Mouse (Mus musculus) erythroid progenitor cell, adult 5-6 weeks (primary cell): ENCODE measurements around the gene Rcn3. TPM values are rescaled to one million over a fixed set of nuclear protein-coding genes. Genes with fewer than 3 reads are reported as not detected.

ENCODE experiments used
- total RNA-seq, 2 experiments: library from RNA; stranded (forward) in 1 of 2; stranded (reverse) in 1 of 2; fragments of 150-400 nt in 1 of 2; fragments of 186-747, 209-891 nt in 1 of 2; gene quantifications; 2 replicates each; pipeline versions ENCODE4 v1.2.3 to v1.2.4; 2015 to 2017; ENCODE audit warnings: low replicate concordance in 2 of 2

Gene Rcn3
- total RNA-seq, 2 experiments from 2014 or later, result 1.9 to 8.8 TPM

Other genes starting within 250 kb of the Rcn3 start
Only the 30 nearest of the 35 such genes appear.
- 16.9 and 18.4 TPM in 2 replicates for gene Ptov1, start 222.4 kb downstream of the Rcn3 start, total RNA-seq (2015; ENCODE audit: low replicate concordance)
- gene Ptov1, start 222.4 kb downstream of the Rcn3 start, total RNA-seq (2017; ENCODE audit: low replicate concordance), result 1.8 and 4.8 TPM in 2 replicates
- gene Med25, start 199.5 kb downstream of the Rcn3 start, total RNA-seq (2015; ENCODE audit: low replicate concordance), result 10.1 and 18.0 TPM in 2 replicates
- gene Med25, start 199.5 kb downstream of the Rcn3 start, total RNA-seq (2017; ENCODE audit: low replicate concordance), result 8.0 and 11.3 TPM in 2 replicates
- 2.5 and 6.5 TPM in 2 replicates for gene Fuz, start 196.1 kb downstream of the Rcn3 start, total RNA-seq (2015; ENCODE audit: low replicate concordance)
- 4.5 and 6.7 TPM in 2 replicates for gene Fuz, start 196.1 kb downstream of the Rcn3 start, total RNA-seq (2017; ENCODE audit: low replicate concordance)
- 93.0 and 93.9 TPM in 2 replicates for gene Ap2a1, start 162.7 kb downstream of the Rcn3 start, total RNA-seq (2015; ENCODE audit: low replicate concordance)
- gene Ap2a1, start 162.7 kb downstream of the Rcn3 start, total RNA-seq (2017; ENCODE audit: low replicate concordance), result 46.2 and 74.2 TPM in 2 replicates
- not detected in 2 replicates for gene Tsks, start 149.0 kb downstream of the Rcn3 start, total RNA-seq (2015; ENCODE audit: low replicate concordance)
- gene Tsks, start 149.0 kb downstream of the Rcn3 start, total RNA-seq (2017; ENCODE audit: low replicate concordance), result not detected in 2 replicates
- 1.1 TPM in 1 of 2 replicates, not detected in the other for gene Cpt1c, start 117.4 kb downstream of the Rcn3 start, total RNA-seq (2015; ENCODE audit: low replicate concordance)
- 1.7 TPM in 1 of 2 replicates, not detected in the other for gene Cpt1c, start 117.4 kb downstream of the Rcn3 start, total RNA-seq (2017; ENCODE audit: low replicate concordance)
- 17.3 and 28.9 TPM in 2 replicates for gene Prmt1, start 105.7 kb downstream of the Rcn3 start, total RNA-seq (2015; ENCODE audit: low replicate concordance)
- 2.3 and 25.4 TPM in 2 replicates for gene Prmt1, start 105.7 kb downstream of the Rcn3 start, total RNA-seq (2017; ENCODE audit: low replicate concordance)
- 50.7 and 80.7 TPM in 2 replicates for gene Irf3, start 94.6 kb downstream of the Rcn3 start, total RNA-seq (2015; ENCODE audit: low replicate concordance)
- 44.2 and 62.0 TPM in 2 replicates for gene Irf3, start 94.6 kb downstream of the Rcn3 start, total RNA-seq (2017; ENCODE audit: low replicate concordance)
- gene Bcl2l12, start 93.5 kb downstream of the Rcn3 start, total RNA-seq (2015; ENCODE audit: low replicate concordance), result 6.3 and 10.1 TPM in 2 replicates
- 3.6 and 8.7 TPM in 2 replicates for gene Bcl2l12, start 93.5 kb downstream of the Rcn3 start, total RNA-seq (2017; ENCODE audit: low replicate concordance)
- gene Scaf1, start 75.9 kb downstream of the Rcn3 start, total RNA-seq (2015; ENCODE audit: low replicate concordance), result 20.9 and 30.2 TPM in 2 replicates
- 15.8 and 31.6 TPM in 2 replicates for gene Scaf1, start 75.9 kb downstream of the Rcn3 start, total RNA-seq (2017; ENCODE audit: low replicate concordance)
- 15.9 and 24.1 TPM in 2 replicates for gene Rras, start 74.3 kb downstream of the Rcn3 start, total RNA-seq (2015; ENCODE audit: low replicate concordance)
- gene Rras, start 74.3 kb downstream of the Rcn3 start, total RNA-seq (2017; ENCODE audit: low replicate concordance), result 0.90 TPM in 1 of 2 replicates, not detected in the other
- 3.6 and 6.7 TPM in 2 replicates for gene Prr12, start 39.3 kb downstream of the Rcn3 start, total RNA-seq (2015; ENCODE audit: low replicate concordance)
- gene Prr12, start 39.3 kb downstream of the Rcn3 start, total RNA-seq (2017; ENCODE audit: low replicate concordance), result 0.13 and 0.23 TPM in 2 replicates
- 24.5 and 30.6 TPM in 2 replicates for gene Nosip, start 29.8 kb downstream of the Rcn3 start, total RNA-seq (2015; ENCODE audit: low replicate concordance)
- gene Nosip, start 29.8 kb downstream of the Rcn3 start, total RNA-seq (2017; ENCODE audit: low replicate concordance), result 32.7 and 54.0 TPM in 2 replicates
- 2.9 and 8.8 TPM in 2 replicates for gene Prrg2, start 29.5 kb downstream of the Rcn3 start, total RNA-seq (2015; ENCODE audit: low replicate concordance)
- 0.91 and 6.8 TPM in 2 replicates for gene Prrg2, start 29.5 kb downstream of the Rcn3 start, total RNA-seq (2017; ENCODE audit: low replicate concordance)
- 10.5 TPM in 2 replicates for gene Fcgrt, start 11.6 kb upstream of the Rcn3 start, total RNA-seq (2015; ENCODE audit: low replicate concordance)
- 8.3 and 9.7 TPM in 2 replicates for gene Fcgrt, start 11.6 kb upstream of the Rcn3 start, total RNA-seq (2017; ENCODE audit: low replicate concordance)
- 694 and 736 TPM in 2 replicates for gene Rps11, start 32.2 kb upstream of the Rcn3 start, total RNA-seq (2015; ENCODE audit: low replicate concordance)
- 189 and 313 TPM in 2 replicates for gene Rps11, start 32.2 kb upstream of the Rcn3 start, total RNA-seq (2017; ENCODE audit: low replicate concordance)
- gene Rpl13a, start 36.5 kb upstream of the Rcn3 start, total RNA-seq (2015; ENCODE audit: low replicate concordance), result 918 and 1,040 TPM in 2 replicates
- 765 and 800 TPM in 2 replicates for gene Rpl13a, start 36.5 kb upstream of the Rcn3 start, total RNA-seq (2017; ENCODE audit: low replicate concordance)
- not detected in 2 replicates for gene Gm45713, start 44.0 kb upstream of the Rcn3 start, total RNA-seq (2015; ENCODE audit: low replicate concordance)
- 0.98 and 2.3 TPM in 2 replicates for gene Gm45713, start 44.0 kb upstream of the Rcn3 start, total RNA-seq (2017; ENCODE audit: low replicate concordance)
- gene Flt3l, start 44.2 kb upstream of the Rcn3 start, total RNA-seq (2015; ENCODE audit: low replicate concordance), result 3.6 and 17.2 TPM in 2 replicates
- 0.23 and 4.5 TPM in 2 replicates for gene Flt3l, start 44.2 kb upstream of the Rcn3 start, total RNA-seq (2017; ENCODE audit: low replicate concordance)
- gene Pih1d1, start 62.1 kb upstream of the Rcn3 start, total RNA-seq (2015; ENCODE audit: low replicate concordance), result 58.7 and 96.4 TPM in 2 replicates
- gene Pih1d1, start 62.1 kb upstream of the Rcn3 start, total RNA-seq (2017; ENCODE audit: low replicate concordance), result 6.8 and 8.7 TPM in 2 replicates
- gene Aldh16a1, start 62.4 kb upstream of the Rcn3 start, total RNA-seq (2015; ENCODE audit: low replicate concordance), result 24.5 and 29.3 TPM in 2 replicates
- gene Aldh16a1, start 62.4 kb upstream of the Rcn3 start, total RNA-seq (2017; ENCODE audit: low replicate concordance), result 12.4 and 14.1 TPM in 2 replicates
- not detected in 2 replicates for gene Slc17a7, start 71.7 kb upstream of the Rcn3 start, total RNA-seq (2015; ENCODE audit: low replicate concordance)
- not detected in 2 replicates for gene Slc17a7, start 71.7 kb upstream of the Rcn3 start, total RNA-seq (2017; ENCODE audit: low replicate concordance)
- gene Gfy, start 87.3 kb upstream of the Rcn3 start, total RNA-seq (2015; ENCODE audit: low replicate concordance), result not detected in 2 replicates
- not detected in 2 replicates for gene Gfy, start 87.3 kb upstream of the Rcn3 start, total RNA-seq (2017; ENCODE audit: low replicate concordance)
- gene Pth2, start 88.8 kb upstream of the Rcn3 start, total RNA-seq (2015; ENCODE audit: low replicate concordance), result not detected in 2 replicates
- not detected in 2 replicates for gene Pth2, start 88.8 kb upstream of the Rcn3 start, total RNA-seq (2017; ENCODE audit: low replicate concordance)
- gene Ccdc155, start 112.7 kb upstream of the Rcn3 start, total RNA-seq (2015; ENCODE audit: low replicate concordance), result not detected in 2 replicates
- gene Ccdc155, start 112.7 kb upstream of the Rcn3 start, total RNA-seq (2017; ENCODE audit: low replicate concordance), result not detected in 2 replicates
- 6.3 and 8.6 TPM in 2 replicates for gene Dkkl1, start 119.9 kb upstream of the Rcn3 start, total RNA-seq (2015; ENCODE audit: low replicate concordance)
- gene Dkkl1, start 119.9 kb upstream of the Rcn3 start, total RNA-seq (2017; ENCODE audit: low replicate concordance), result 0.77 TPM in 1 of 2 replicates, not detected in the other
- gene Tead2, start 123.5 kb upstream of the Rcn3 start, total RNA-seq (2015; ENCODE audit: low replicate concordance), result not detected in 2 replicates
- gene Tead2, start 123.5 kb upstream of the Rcn3 start, total RNA-seq (2017; ENCODE audit: low replicate concordance), result not detected in 2 replicates
- 82.2 and 86.1 TPM in 2 replicates for gene Cd37, start 146.9 kb upstream of the Rcn3 start, total RNA-seq (2015; ENCODE audit: low replicate concordance)
- 21.1 and 54.8 TPM in 2 replicates for gene Cd37, start 146.9 kb upstream of the Rcn3 start, total RNA-seq (2017; ENCODE audit: low replicate concordance)
- gene Slc6a16, start 148.9 kb upstream of the Rcn3 start, total RNA-seq (2015; ENCODE audit: low replicate concordance), result not detected in 2 replicates
- not detected in 2 replicates for gene Slc6a16, start 148.9 kb upstream of the Rcn3 start, total RNA-seq (2017; ENCODE audit: low replicate concordance)
- gene Slc6a21, start 185.3 kb upstream of the Rcn3 start, total RNA-seq (2015; ENCODE audit: low replicate concordance), result not detected in 2 replicates
- not detected in 2 replicates for gene Slc6a21, start 185.3 kb upstream of the Rcn3 start, total RNA-seq (2017; ENCODE audit: low replicate concordance)